Mouse (Mus musculus) cerebellum, adult 8-10 months (tissue): Measurements from ENCODE around the gene Anapc15-ps.

Experiments used
- DNase-seq: peaks from one replicate; pipeline ENCODE4 v3.0.0; 2022

The Anapc15-ps gene

GRCm38 (mm10) chr10:95689058-95689457, 15.8 kb upstream of the Anapc15-ps start:
- DNase-seq, result no peak

GRCm38 (mm10) chr10:95687558-95688141, 14.4 kb upstream of the Anapc15-ps start:
- no peak for DNase-seq

GRCm38 (mm10) chr10:95686041-95686440, 12.8 kb upstream of the Anapc15-ps start:
- no peak for DNase-seq

- DNase-seq, result no peak
These were observed 11.7 kb upstream of the Anapc15-ps start for GRCm38 (mm10) chr10:95684782-95685555.

GRCm38 (mm10) chr10:95684250-95684649, 11.0 kb upstream of the Anapc15-ps start:
- no peak for DNase-seq

- no peak for DNase-seq
These were observed 10.5 kb upstream of the Anapc15-ps start for GRCm38 (mm10) chr10:95683735-95684134.

- no peak for DNase-seq
These were observed 9.7 kb upstream of the Anapc15-ps start for GRCm38 (mm10) chr10:95682964-95683363.

GRCm38 (mm10) chr10:95682091-95682740, 9.0 kb upstream of the Anapc15-ps start:
- no peak for DNase-seq

- no peak for DNase-seq
These were observed 8.2 kb upstream of the Anapc15-ps start for GRCm38 (mm10) chr10:95681481-95681880.

GRCm38 (mm10) chr10:95681058-95681440, 7.8 kb upstream of the Anapc15-ps start:
- DNase-seq, result no peak

- no peak for DNase-seq
These were observed 7.2 kb upstream of the Anapc15-ps start for GRCm38 (mm10) chr10:95680153-95681057.

GRCm38 (mm10) chr10:95679131-95679530, 5.9 kb upstream of the Anapc15-ps start:
- no peak for DNase-seq

GRCm38 (mm10) chr10:95678661-95679060, 5.4 kb upstream of the Anapc15-ps start:
- no peak for DNase-seq

GRCm38 (mm10) chr10:95678241-95678640, 5.0 kb upstream of the Anapc15-ps start:
- no peak for DNase-seq

- no peak for DNase-seq
These were observed 4.3 kb upstream of the Anapc15-ps start for GRCm38 (mm10) chr10:95677356-95678109.

- DNase-seq, result no peak
These were observed 3.7 kb upstream of the Anapc15-ps start for GRCm38 (mm10) chr10:95676991-95677355.

- DNase-seq, result no peak
These were observed 3.1 kb upstream of the Anapc15-ps start for GRCm38 (mm10) chr10:95676387-95676786.

- no peak for DNase-seq
These were observed 2.2 kb downstream of the Anapc15-ps start for GRCm38 (mm10) chr10:95670781-95671780.

- DNase-seq, result no peak
These were observed 3.4 kb downstream of the Anapc15-ps start for GRCm38 (mm10) chr10:95669872-95670271.

- DNase-seq, result no peak
These were observed 4.2 kb downstream of the Anapc15-ps start for GRCm38 (mm10) chr10:95669034-95669433.
